Mouse (Mus musculus) ES-E14 (cell line): ENCODE results near the gene Enpp5. TPM values are rescaled to one million over a fixed set of nuclear protein-coding genes. Genes with fewer than 3 reads are reported as not detected.

Experiments
- DNase-seq: peaks from one replicate; pipeline ENCODE4 v3.0.0-alpha.2; 2013; ENCODE audit warnings: low read depth, low spot score
- H3K27ac ChIP-seq: 2 replicates; pipeline ENCODE4 v1.5.1; 2012; ENCODE audit warnings: low read depth, mild to moderate bottlenecking, low read length, moderate library complexity, mixed read lengths; ENCODE audit not compliant: poor library complexity, insufficient read depth, severe bottlenecking
- H3K36me3 ChIP-seq: 2 replicates; pipeline ENCODE4 v1.6.1; 2012; ENCODE audit warnings: mild to moderate bottlenecking, low read length, moderate library complexity, mixed read lengths; ENCODE audit not compliant: control insufficient read depth, poor library complexity, insufficient read depth, severe bottlenecking
- H3K4me1 ChIP-seq, 2 experiments: fragments of 150-350 bp in 1 of 2; sonication (generic) in 1 of 2; 2 replicates each; pipeline ENCODE4 v1.6.1; 2012; ENCODE audit warnings: low read length in 2 of 2, mild to moderate bottlenecking in 1 of 2, mixed read lengths in 1 of 2; ENCODE audit not compliant: control insufficient read depth in 2 of 2, insufficient read depth in 2 of 2, poor library complexity in 1 of 2
- H3K4me3 ChIP-seq, 2 experiments: fragments of 150-350 bp in 1 of 2; sonication (generic) in 1 of 2; 2 replicates each; pipeline ENCODE4 v1.5.1; 2012; ENCODE audit warnings: low read length in 2 of 2, low read depth in 1 of 2, mild to moderate bottlenecking in 1 of 2, mixed read lengths in 1 of 2; ENCODE audit not compliant: insufficient read depth in 1 of 2, poor library complexity in 1 of 2, severe bottlenecking in 1 of 2
- H3K9ac ChIP-seq: 2 replicates; pipeline ENCODE4 v1.6.1; 2012; ENCODE audit warnings: low read depth, mild to moderate bottlenecking, low read length, mixed read lengths; ENCODE audit not compliant: poor library complexity, insufficient read depth, severe bottlenecking
- H3K9me3 ChIP-seq: fragments of 150-350 bp; sonication (generic); 2 replicates; pipeline ENCODE4 v1.6.1; 2012; ENCODE audit warnings: low read depth, mild to moderate bottlenecking, low read length; ENCODE audit not compliant: control insufficient read depth, insufficient read depth
- CHD2 ChIP-seq: IDR thresholded peaks from 2 replicates; pipeline ENCODE4 v1.6.1; 2014; ENCODE audit warnings: mild to moderate bottlenecking, low read depth, low read length, inconsistent platforms
- HCFC1 ChIP-seq: IDR thresholded peaks from 2 replicates; pipeline ENCODE4 v1.6.1; 2012; ENCODE audit warnings: low read length, inconsistent platforms, borderline replicate concordance; ENCODE audit not compliant: insufficient read depth
- MAFK ChIP-seq: IDR thresholded peaks from 2 replicates; pipeline ENCODE4 v1.6.1; 2014; ENCODE audit warnings: mild to moderate bottlenecking, low read depth, low read length, inconsistent platforms; ENCODE audit not compliant: insufficient read depth
- ZC3H11A ChIP-seq: IDR thresholded peaks from 2 replicates; pipeline ENCODE4 v1.6.1; 2012; ENCODE audit warnings: low read depth, mild to moderate bottlenecking, inconsistent platforms, low read length, borderline replicate concordance
- ZNF384 ChIP-seq: IDR thresholded peaks from 2 replicates; pipeline ENCODE4 v1.6.1; 2012; ENCODE audit warnings: low read depth, low read length, inconsistent platforms
- in situ Hi-C, 2 experiments: fragments of 600-800 bp; cut with MboI; formaldehyde crosslinking; loops; one replicate each; pipeline ENCODE4 v1.15.1; 2025; ENCODE audit warnings: low sequenced_read_pairs in 2 of 2, inconsistent platforms in 1 of 2; ENCODE audit not compliant: unreplicated experiment in 2 of 2
- total RNA-seq: library from RNA; depleted of rRNA; stranded (reverse); fragments of 300-350 nt; gene quantifications from 2 replicates; pipeline ENCODE4 v1.2.3, GENCODE M21; 2012

Enpp5 gene
- total RNA-seq, 1 experiment: 3.5 TPM

GRCm38 (mm10) chr17:44083156-44083555 lies 4.5 kb downstream of the Enpp5 start:
- no peaks in the 10 kb centered on the region for H3K36me3 ChIP-seq
- no peaks in the 10 kb centered on the region for H3K9me3 ChIP-seq
- no peak for TF ChIP-seq CHD2
- H3K27ac ChIP-seq: no peak overlapping the region
- DNase-seq: no peak
- H3K9ac ChIP-seq: no peak overlapping the region
- H3K4me1 ChIP-seq: no peaks in the 10 kb centered on the region
- in situ Hi-C loops: no loop called here
- no peak overlapping the region for H3K4me3 ChIP-seq

- Histone ChIP-seq H3K27ac (no peak overlapping the region), H3K4me1 (no peaks in the 10 kb centered on the region), H3K4me3 (no peak overlapping the region), H3K36me3 (no peaks in the 10 kb centered on the region), H3K9ac (no peak overlapping the region), H3K9me3 (no peaks in the 10 kb centered on the region)
- no peak for TF ChIP-seq CHD2
- no peak for DNase-seq
- in situ Hi-C loops: no loop called here
Observed at GRCm38 (mm10) chr17:44088226-44088625, 9.6 kb downstream of the Enpp5 start.

- no peak overlapping the region for H3K9ac ChIP-seq
- H3K4me1 ChIP-seq: no peaks in the 10 kb centered on the region
- no peak overlapping the region for H3K27ac ChIP-seq
- H3K9me3 ChIP-seq: no peaks in the 10 kb centered on the region
- TF ChIP-seq ZNF384: no peak
- TF ChIP-seq MAFK: no peak
- TF ChIP-seq CHD2: no peak
- TF ChIP-seq ZC3H11A: no peak
- no peak for TF ChIP-seq HCFC1
- in situ Hi-C loops: no loop called here
- no peaks in the 10 kb centered on the region for H3K36me3 ChIP-seq
- no peak overlapping the region for H3K4me3 ChIP-seq
- no peak for DNase-seq
Observed at GRCm38 (mm10) chr17:44090916-44091315, 12.3 kb downstream of the Enpp5 start.

GRCm38 (mm10) chr17:44091512-44091911 lies 12.9 kb downstream of the Enpp5 start:
- no peak for TF ChIP-seq CHD2
- in situ Hi-C loops: no loop called here
- Histone ChIP-seq H3K9me3 (no peaks in the 10 kb centered on the region), H3K9ac (no peak overlapping the region), H3K27ac (no peak overlapping the region), H3K4me3 (no peak overlapping the region), H3K4me1 (no peaks in the 10 kb centered on the region), H3K36me3 (no peaks in the 10 kb centered on the region)
- DNase-seq: no peak

GRCm38 (mm10) chr17:44100486-44100885 lies 21.9 kb downstream of the Enpp5 start:
- Histone ChIP-seq H3K27ac (no peak overlapping the region), H3K36me3 (peaks cover 3% of the 10 kb centered on the region; the same call in 1 of the 2 replicates), H3K9ac (no peak overlapping the region), H3K4me3 (no peak overlapping the region), H3K9me3 (no peaks in the 10 kb centered on the region), H3K4me1 (no peaks in the 10 kb centered on the region)
- DNase-seq: no peak
- TF ChIP-seq ZC3H11A (no peak), CHD2 (no peak), MAFK (no peak), ZNF384 (no peak), HCFC1 (no peak)
- in situ Hi-C loops: no loop called here
